Mouse (Mus musculus) small intestine, adult 2 months (tissue): ENCODE results near the gene Amotl2. TPM values are rescaled to one million over a fixed set of nuclear protein-coding genes. Genes with fewer than 3 reads are reported as not detected.

Experiments used
- H3K27ac ChIP-seq: fragments of 200-500 bp; 2 replicates; pipeline ENCODE4 v1.5.1; 2012; ENCODE audit warnings: low read depth, low read length, control low read depth, inconsistent platforms; ENCODE audit not compliant: insufficient read depth
- H3K27me3 ChIP-seq: fragments of 200-500 bp; 2 replicates; pipeline ENCODE4 v1.6.1; 2012; ENCODE audit warnings: mild to moderate bottlenecking, moderate library complexity, low read length, inconsistent platforms; ENCODE audit not compliant: control insufficient read depth, insufficient read depth
- H3K36me3 ChIP-seq: fragments of 200-500 bp; 2 replicates; pipeline ENCODE4 v1.6.1; 2012; ENCODE audit warnings: mild to moderate bottlenecking, low read length, control low read depth, inconsistent platforms; ENCODE audit not compliant: control insufficient read depth, insufficient read depth
- H3K4me1 ChIP-seq: fragments of 200-500 bp; 2 replicates; pipeline ENCODE4 v1.6.1; 2012; ENCODE audit warnings: low read length, inconsistent platforms, mixed read lengths; ENCODE audit not compliant: control insufficient read depth, insufficient read depth, insufficient read length
- H3K4me3 ChIP-seq: fragments of 200-500 bp; 2 replicates; pipeline ENCODE4 v1.5.1; 2012; ENCODE audit warnings: low read depth, mild to moderate bottlenecking, control low read depth, inconsistent platforms, low read length, moderate library complexity
- CTCF ChIP-seq: fragments of 200-500 bp; IDR thresholded peaks from 2 replicates; pipeline ENCODE4 v1.5.1; 2012; ENCODE audit warnings: low read depth, mild to moderate bottlenecking, control low read depth, inconsistent platforms, low read length, moderate library complexity, mixed read lengths; ENCODE audit not compliant: insufficient replicate concordance, insufficient read length; ENCODE audit errors: extremely low read depth
- POLR2A ChIP-seq: fragments of 200-500 bp; IDR thresholded peaks from 2 replicates; pipeline ENCODE4 v1.6.1; 2012; ENCODE audit warnings: low read depth, mild to moderate bottlenecking, control low read depth, inconsistent platforms, low read length, moderate library complexity
- WGBS: fragments of 180-500 bp; shearing (Covaris S2); methylation state at CpG from one replicate; pipeline ENCODE4 v1.1.7; 2018; 5-methylcytosine and 5-hydroxymethylcytosine counted together
- polyA plus RNA-seq: library from polyadenylated mRNA; depleted of rRNA; stranded (reverse); fragments of >200 nt; gene quantifications from 2 replicates; pipeline ENCODE4 v1.2.3, GENCODE M21; 2012; rRNA removed

Amotl2 gene
- polyA plus RNA-seq, 1 experiment: 12.3 TPM

DNA sequence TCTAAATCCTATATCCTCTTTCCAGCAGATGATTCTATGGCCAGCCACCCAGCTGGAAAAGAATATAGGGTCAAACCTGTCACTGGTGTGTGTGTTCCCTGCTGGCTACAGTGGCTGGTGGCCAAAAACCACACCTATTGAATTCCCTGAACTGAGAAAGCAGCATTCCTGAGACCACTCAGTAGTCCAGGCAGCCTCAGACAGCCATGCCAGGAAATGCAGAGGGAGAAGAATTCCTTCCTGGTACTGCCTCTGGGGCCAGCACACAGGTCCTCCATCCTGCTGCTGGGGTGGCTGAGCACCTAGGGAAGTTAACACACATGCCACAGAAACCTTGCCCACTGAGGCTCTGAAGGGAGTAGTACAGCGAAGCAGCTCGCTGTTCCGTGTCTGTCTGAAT is 50.3 kb downstream of the Amotl2 start:
- WGBS: 84% methylated on average over 3 of the region's 3 CpGs
- TF ChIP-seq POLR2A (no peak), CTCF (no peak)
- H3K4me3 ChIP-seq: no peak overlapping the region
- H3K36me3 ChIP-seq: no peaks in the 10 kb centered on the region
- H3K27ac ChIP-seq: no peak overlapping the region
- peaks cover 5% of the 10 kb centered on the region; the same call in 1 of the 2 replicates for H3K4me1 ChIP-seq
- no peaks in the 10 kb centered on the region for H3K27me3 ChIP-seq

DNA sequence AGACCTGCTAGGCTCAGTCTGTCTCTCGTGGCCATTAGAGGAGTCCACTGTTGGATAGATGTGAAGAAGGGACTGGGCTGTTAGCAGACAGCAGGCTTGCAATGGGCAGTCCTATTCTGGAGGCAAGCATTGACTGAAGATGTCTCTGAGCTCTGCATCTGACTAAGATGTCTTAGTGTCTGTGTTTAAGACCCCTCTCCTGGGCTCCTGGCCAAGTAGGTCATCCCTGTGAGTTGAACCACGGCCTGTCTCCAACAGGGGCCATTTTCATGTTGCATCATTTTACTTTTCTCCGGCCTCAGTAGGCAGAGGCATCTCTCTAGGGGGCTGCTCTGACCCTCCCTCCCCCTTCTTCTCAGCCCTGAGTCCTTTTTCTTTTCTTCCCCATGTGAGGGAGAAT is 52.8 kb downstream of the Amotl2 start:
- Histone ChIP-seq H3K4me1 (0 out of 2 replicates have a peak, but pooled peaks cover 2% of the 10 kb centered on the region), H3K27me3 (no peaks in the 10 kb centered on the region), H3K27ac (no peak overlapping the region), H3K36me3 (no peaks in the 10 kb centered on the region), H3K4me3 (no peak overlapping the region)
- TF ChIP-seq CTCF: no peak
- TF ChIP-seq POLR2A: no peak
- WGBS: 74% methylated on average over 3 of the region's 3 CpGs

DNA sequence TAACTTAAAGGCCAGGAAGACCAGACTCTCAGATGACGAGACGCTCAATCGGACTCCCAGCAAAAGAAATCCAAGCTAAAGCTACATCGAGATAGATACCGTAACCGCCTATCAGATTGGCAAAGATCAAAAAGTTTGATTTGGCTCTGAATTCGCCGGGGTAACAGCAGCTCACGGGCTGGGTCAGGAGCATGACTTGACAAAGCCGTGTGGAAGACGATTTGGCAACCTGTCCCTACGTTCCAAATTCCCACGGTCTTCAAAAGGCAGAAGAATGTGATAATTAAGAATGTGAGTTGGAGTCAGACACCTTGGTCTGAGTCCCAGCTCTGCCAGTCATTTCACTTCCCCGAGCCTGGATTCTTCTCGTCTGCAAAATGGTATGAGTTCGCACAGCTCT is 53.7 kb downstream of the Amotl2 start:
- Histone ChIP-seq H3K27me3 (no peaks in the 10 kb centered on the region), H3K36me3 (no peaks in the 10 kb centered on the region), H3K4me1 (0 out of 2 replicates have a peak, but pooled peaks cover 2% of the 10 kb centered on the region), H3K4me3 (no peak overlapping the region), H3K27ac (no peak overlapping the region)
- TF ChIP-seq POLR2A (no peak), CTCF (no peak)
- WGBS: 82% methylated on average over 16 of the region's 16 CpGs

DNA sequence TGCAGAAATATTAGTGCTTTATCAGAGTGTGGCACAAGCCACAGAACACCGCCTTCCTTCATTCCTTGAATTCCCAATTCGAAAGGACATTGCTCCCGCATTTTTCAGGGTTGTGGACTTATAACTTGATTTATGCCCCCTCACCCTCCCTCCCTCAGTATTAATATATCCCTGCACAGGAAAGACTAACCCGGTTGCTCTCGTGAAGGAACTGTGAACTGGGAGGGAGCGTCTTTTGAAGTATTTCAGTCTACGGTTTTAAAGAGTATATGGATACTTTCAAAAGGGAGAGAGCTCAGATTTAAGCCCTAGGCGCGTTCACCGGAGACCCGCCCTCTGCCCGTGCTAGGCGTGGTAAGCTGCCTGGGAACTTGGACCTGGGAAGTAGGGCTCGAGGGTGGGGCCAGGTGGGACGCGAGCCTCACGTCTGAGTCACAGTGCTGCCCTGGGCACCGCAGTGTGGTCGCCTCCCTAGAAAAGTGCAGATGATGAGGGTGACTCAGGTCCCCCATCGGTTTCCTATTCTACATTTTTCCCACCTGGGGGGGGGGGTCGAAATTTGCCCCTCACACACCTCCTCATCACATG is 54.9 kb downstream of the Amotl2 start:
- Histone ChIP-seq H3K27ac (no peak overlapping the region), H3K4me1 (0 out of 2 replicates have a peak, but pooled peaks cover 2% of the 10 kb centered on the region), H3K27me3 (no peaks in the 10 kb centered on the region), H3K36me3 (no peaks in the 10 kb centered on the region), H3K4me3 (no peak overlapping the region)
- TF ChIP-seq CTCF (no peak), POLR2A (no peak)
- 20% methylated on average over 21 of the region's 21 CpGs for WGBS

DNA sequence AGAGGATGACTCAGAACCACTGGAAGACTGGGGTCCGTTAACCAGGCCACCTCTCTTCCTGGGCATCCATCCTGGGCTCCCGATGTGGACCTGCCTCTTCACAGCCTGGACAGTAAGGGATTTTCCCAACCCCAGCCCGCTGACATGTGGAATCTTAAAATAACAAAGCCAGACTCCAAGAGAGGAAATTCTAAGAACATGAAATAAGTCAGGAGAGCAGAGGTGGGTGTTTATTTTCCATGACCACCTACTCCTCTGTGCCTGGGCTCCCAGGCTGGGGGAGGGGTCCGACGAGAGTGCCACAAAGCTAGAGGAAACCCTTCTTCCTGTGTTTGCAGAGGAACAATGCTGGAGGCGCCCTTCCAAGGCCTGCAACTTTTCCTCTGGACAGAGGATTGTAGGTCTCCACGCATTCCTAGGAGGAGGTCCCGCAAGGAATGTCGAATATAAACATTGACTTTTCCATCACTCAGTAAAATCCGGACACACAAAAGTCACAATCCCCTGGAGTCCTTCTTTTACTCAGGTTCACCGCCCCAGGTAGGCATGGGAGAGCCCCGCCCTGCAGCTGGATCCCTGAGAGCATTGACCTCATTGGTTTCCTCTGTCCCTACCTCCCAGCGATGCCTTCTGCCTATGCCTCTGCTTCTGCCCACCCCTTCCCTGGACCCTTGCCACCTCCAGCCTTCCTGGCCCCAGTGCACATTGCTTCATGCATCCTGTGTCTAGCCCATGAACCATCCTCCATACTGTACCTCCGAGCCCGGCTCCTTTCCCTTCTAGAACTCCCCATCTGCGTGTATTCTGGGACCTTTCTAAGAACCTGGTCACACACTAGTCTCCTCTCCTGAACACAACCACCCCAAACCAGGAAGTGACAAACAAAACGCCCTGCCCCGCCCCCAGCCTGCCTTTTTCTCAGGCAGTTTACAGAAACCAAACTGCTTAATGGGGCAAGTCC is 61.4 kb downstream of the Amotl2 start:
- 43% methylated on average over 18 of the region's 18 CpGs for WGBS
- peak overlapping the region; percentile 16 for H3K27ac ChIP-seq
- TF ChIP-seq POLR2A (no peak), CTCF (no peak)

DNA sequence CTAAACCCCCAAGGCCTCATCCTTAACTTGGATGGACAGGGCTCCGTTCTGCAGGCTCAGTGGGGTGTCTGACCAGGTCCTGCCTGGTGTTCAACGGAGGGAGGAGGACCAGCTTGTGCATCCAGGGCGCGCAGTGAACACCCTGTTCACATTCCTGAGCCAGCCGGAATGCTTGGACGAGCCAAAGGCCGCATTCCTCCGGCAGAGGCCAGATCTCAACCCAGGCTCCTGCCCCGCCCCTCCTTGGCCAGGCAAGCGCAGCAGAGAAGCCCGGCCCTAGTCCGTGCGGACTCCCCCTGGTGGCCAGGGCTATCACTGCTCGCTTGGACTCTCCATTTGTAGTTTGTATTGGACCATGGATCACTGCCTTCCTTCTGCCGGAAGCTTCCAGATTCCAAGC is 63.0 kb downstream of the Amotl2 start:
- Histone ChIP-seq H3K27me3 (no peaks in the 10 kb centered on the region), H3K4me1 (peaks cover 28% of the 10 kb centered on the region), H3K27ac (peak overlapping the region; percentile 67), H3K36me3 (no peaks in the 10 kb centered on the region), H3K4me3 (no peak overlapping the region)
- TF ChIP-seq CTCF: peak; percentile 89
- no peak for TF ChIP-seq POLR2A
- 6% methylated on average over 15 of the region's 15 CpGs for WGBS

More for the DNA sequence above, 61.4 kb downstream of the Amotl2 start:
- H3K36me3 ChIP-seq: no peaks in the 10 kb centered on the region
- peaks cover 23% of the 10 kb centered on the region for H3K4me1 ChIP-seq
- H3K4me3 ChIP-seq: no peak overlapping the region
- H3K27me3 ChIP-seq: no peaks in the 10 kb centered on the region

Other genes starting within 250 kb of the Amotl2 start
- gene Ky, start 210.9 kb upstream of the Amotl2 start, polyA plus RNA-seq: 0.81 and 2.1 TPM in 2 replicates
- 22.1 and 45.1 TPM in 2 replicates for gene Anapc13, start 90.4 kb upstream of the Amotl2 start, polyA plus RNA-seq
- 1.1 and 1.3 TPM in 2 replicates for gene Cep63, start 90.1 kb upstream of the Amotl2 start, polyA plus RNA-seq
- 17.0 and 36.0 TPM in 2 replicates for gene Ryk, start 118.2 kb downstream of the Amotl2 start, polyA plus RNA-seq